Mouse (Mus musculus): Measurements from ENCODE around the gene Cox17.

Gene Cox17

DNA sequence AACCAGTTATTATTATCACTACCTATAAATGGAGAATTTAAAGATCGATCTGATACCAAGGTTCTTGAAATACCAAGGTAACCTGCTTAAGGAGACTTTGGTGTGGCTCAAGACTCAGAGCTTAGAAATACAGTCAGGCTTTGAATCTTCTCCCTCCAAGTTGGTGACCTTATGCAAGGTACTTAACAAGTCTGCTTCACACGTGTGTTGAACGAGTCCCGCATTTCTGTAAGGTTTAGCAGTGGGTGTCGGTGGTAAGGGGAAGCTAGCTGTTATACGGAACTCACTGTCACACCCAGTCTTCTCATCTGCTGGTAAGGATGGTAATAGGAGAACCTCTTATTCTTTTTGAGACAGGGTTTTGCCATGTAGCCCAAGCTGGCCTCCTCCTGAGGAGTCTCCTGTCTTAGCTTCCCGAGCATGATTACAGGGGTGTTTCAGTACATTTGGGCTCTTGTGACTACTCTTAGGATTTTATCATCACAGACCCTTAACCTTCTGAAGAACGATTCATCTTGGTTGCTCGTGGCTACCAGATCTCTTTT lies 1.5 kb downstream of the Cox17 start:
- DNase-seq (ENCODE audit: low read depth, low spot score): no peak

DNA sequence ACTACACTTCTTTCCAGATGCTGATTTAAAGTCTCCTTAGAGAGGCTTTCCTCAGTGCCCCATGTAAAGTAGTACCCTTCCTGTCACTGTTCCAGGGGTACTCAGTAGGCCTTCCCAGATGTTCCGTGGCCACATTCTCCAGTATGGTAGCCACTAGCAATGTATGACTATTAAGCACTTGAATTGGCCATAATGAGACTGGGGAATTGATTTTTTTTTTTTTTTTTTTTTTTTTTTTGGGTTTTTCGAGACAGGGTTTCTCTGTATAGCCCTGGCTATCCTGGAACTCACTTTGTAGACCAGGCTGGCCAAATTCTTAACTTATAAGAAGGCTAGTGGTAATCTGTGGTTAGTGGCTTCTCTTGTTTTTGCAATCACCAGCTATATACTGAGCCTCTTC lies 3.1 kb downstream of the Cox17 start:
- no peak for DNase-seq (ENCODE audit: low read depth, low spot score)

DNA sequence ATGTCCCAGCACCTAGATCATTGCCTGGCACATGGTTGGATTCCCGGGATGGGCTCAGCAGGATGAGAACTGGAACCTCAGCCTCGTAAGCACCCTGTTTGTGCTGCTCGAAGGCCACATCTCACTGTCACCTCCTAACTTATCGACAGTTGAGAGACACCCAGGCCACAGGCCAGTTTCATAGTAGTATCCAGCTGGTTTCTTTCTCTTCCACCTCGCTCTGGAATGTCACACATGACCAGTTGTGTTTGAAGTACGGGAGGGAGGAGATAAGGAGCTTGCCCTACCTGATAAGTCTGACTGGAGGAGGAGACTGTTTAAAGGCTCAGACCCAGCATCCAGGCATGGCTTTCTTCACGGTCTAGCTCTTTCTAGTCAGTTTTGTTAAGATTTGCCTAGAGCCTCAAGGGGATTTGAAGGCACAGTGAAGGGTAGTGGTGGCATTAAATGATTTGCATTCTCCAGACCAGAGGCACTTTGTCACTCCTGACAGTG lies 3.6 kb downstream of the Cox17 start:
- no peak for DNase-seq (ENCODE audit: low read depth, low spot score)

DNA sequence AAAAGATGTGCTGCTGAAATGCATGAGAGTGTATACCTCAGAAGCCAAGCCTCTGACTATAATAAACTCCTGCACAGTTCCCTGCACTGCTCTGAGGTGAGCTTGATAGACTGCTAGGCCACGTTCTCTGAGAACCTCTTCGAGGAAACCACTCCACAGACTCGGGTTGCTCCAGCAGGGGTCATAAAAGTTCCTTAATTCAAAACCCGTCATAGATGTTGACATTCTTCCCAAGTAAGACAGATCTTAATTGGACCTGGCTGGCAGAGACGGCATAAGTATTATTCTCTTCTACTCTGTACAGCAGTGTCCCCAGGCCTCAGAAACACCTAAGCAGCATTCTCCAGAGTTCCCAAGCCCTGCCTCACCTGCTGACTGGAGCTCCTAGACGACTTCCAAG lies 4.1 kb downstream of the Cox17 start:
- DNase-seq (ENCODE audit: low read depth, low spot score): no peak

DNA sequence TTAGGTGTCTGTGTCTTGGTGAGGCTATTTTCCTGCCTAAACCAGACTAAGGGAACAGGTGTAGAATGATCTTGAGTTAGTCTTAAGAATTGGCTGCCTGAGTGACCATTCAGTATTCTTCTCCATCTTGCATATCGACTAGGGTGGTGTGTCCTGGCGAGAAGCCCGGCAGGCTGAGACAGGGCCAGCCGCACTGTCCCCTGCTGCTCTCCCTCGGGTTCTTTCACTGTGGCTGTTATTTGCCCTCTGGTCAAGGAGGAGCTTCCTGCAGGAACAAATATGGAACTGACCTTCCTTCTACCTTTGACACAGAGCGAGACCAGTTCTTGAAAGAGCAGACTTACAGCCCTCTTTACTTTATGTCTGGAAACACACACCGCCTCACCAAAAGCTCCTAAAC lies 5.2 kb downstream of the Cox17 start:
- DNase-seq (ENCODE audit: low read depth, low spot score): no peak

DNA sequence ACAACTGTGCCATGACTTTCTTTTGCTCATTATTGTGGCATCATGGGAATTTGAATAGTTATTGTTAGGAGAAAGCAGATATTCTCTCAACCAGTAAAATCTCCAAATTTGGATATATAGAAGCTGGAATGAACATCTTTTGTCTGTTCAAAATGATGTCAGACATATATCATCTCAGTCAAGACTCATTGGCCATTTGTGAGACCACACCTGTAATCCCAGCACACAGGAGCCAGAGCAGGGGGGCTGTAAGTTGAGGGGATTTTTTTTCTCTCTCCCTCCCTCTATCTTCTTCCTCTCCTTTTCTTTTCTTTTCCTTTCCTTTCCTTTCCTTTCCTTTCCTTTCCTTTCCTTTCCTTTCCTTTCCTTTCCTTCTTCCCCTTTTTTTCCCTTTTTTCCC lies 6.1 kb downstream of the Cox17 start:
- no peak for DNase-seq (ENCODE audit: low read depth, low spot score)

DNA sequence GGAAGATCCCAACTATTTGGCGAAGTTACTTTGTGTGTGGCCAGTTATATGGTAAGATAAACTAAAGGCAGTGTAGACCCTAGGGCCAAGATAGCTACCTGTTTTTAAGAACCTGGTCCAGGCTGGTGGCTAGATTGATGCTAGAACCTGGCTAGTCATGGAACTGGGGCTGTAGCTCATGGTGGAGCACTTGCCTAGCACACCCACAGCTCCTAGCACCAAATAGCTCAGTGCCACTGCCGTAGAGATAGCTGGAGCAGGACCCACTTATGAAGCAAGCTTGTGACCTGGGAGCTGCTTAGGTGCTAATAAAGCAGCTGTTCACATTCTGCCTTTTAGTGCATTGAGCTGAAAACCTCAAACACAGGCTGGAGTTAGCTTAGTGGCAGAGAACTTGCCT lies 6.9 kb downstream of the Cox17 start:
- DNase-seq (ENCODE audit: low read depth, low spot score): no peak

DNA sequence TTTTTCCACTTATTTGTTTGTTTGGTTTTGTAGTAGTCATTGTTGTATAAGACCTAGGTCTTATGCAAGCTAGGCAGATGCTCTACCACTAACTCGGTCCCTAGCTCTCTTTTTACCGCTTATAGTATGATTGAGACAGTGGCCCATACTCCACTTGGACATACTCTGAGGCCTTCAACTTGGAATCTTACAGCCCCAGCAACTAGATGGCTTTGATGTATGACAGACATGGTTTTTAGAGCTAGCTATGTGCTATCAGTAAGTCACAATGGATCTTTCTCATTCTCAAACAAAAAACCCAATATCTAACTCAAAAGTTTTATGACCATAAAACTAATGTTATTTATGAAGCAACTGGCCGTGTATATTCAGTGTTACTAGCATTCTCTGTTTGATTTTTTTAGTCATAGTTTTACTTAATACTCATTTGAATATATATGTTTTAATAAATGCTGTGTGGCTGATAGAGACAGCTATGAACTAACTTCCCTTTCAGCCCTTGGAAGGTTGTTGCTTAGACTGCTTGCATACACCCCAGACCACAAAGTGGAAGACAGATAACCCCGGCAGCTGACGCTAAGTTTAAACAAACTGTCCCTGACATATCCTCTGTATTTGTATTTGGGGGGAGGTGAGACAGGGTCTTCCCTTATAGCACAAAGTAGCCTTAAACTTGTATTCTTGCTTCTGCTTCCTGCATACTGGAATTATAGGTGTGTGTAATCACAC lies 7.6 kb downstream of the Cox17 start:
- no peak for DNase-seq (ENCODE audit: low read depth, low spot score)

DNA sequence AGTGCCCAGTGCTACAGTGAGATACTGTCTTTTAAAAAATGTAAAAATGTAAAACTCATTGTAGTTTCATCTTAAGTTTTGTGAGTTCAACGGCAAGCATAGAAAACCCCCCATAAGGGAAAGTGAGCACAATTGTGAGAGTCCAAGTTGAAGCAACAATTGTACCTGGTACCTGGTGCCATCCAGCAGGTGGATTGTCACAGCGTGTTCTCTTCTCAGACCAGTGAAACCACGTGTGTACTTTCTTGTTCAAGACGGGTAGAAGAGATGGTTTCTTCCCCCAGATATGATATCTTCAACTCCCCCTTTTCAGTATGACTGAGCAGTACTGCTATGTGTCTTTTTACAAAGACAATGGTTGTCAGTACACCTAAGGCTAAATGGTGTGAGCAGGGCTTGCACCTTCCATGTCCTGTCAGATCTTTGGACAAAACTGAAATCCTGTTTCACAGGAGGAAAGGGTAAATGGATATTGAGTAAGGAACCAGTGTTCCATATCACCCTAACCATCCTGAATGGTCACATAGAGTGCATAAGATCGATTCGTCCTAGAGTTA lies 11.5 kb downstream of the Cox17 start:
- no peak for DNase-seq (ENCODE audit: low read depth, low spot score)

DNA sequence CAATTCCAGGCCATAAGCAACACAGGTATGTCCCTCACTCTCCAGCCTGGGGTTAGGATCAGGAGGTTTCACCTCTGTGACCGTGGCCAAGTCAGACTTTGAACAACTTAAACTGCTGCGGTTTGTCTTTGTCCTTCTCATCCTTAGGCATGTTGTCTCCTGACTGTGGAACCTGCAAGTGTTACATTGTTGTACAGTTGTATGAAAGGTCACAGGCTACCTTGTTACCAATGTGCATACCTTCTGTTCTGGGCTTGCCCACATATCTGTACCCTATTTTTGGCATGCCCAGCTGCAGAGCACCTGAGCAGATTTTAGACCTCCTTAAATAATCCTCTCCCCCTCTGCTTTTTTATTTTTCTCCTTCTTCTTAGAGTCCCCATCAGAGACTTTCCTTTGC lies 12.4 kb downstream of the Cox17 start:
- no peak for DNase-seq (ENCODE audit: low read depth, low spot score)

DNA sequence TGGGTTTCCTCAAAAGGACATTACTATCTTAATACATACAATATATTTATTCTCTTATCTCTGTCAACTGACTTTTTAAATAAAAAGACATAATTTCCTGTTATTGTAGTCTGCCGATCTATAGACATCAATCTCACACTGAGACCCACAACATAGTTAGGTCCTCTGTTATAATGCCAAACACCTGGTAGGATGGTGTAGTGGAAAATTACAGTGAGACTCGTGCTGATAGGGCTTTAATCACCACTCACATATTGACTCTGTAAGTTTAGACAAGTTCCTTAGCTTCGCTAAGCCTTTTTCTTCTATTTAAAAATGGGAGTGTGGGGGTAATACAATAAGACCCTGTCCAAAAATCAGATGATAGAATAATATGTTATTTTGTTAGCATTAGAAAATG lies 13.1 kb downstream of the Cox17 start:
- no peak for DNase-seq (ENCODE audit: low read depth, low spot score)

DNA sequence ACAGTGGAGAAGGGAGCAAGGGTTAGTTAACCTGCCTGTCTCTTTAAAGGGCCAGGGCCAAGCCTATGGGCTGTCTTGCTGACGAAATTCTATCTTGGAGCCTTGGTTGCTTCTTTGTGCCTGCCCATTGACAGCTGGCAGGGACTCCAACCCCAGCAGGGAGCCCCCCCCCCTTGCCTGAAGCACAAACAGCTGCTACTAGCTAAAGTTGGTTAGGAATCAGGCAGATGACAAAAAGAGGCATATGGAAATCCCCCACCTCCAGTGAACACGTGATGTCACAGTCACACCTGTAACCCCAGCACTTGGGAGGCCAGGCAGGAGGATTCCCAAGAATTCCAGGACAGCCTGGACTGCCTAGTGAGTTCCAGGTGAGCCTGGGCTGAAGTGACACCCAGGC lies 13.5 kb downstream of the Cox17 start:
- DNase-seq (ENCODE audit: low read depth, low spot score): no peak

DNA sequence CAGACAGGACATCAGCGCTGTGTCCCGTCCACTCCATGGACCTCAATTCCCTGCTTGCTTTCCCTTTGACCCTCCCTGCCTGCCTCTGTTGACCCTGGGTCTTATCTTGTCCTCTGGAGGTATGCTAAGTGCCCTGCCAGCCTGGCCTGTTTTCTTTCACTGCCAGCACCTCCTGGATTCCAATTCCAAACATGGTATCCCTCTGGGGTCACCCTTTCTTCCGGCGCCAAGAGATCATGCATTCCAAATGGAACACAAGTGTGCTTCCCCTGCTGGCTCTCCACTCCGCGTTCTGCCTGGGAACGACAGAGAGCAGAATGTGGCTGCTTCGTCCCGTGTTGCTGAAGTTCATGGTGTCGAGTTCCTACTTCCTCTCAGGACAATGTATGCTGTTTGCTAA lies 15.1 kb downstream of the Cox17 start, which contains the start of gene Popdc2:
Gene Popdc2, plus strand, starts transcription at position 277 of the 400 bp plus-strand sequence.
- DNase-seq (ENCODE audit: low read depth, low spot score): peak; percentile 65

DNA sequence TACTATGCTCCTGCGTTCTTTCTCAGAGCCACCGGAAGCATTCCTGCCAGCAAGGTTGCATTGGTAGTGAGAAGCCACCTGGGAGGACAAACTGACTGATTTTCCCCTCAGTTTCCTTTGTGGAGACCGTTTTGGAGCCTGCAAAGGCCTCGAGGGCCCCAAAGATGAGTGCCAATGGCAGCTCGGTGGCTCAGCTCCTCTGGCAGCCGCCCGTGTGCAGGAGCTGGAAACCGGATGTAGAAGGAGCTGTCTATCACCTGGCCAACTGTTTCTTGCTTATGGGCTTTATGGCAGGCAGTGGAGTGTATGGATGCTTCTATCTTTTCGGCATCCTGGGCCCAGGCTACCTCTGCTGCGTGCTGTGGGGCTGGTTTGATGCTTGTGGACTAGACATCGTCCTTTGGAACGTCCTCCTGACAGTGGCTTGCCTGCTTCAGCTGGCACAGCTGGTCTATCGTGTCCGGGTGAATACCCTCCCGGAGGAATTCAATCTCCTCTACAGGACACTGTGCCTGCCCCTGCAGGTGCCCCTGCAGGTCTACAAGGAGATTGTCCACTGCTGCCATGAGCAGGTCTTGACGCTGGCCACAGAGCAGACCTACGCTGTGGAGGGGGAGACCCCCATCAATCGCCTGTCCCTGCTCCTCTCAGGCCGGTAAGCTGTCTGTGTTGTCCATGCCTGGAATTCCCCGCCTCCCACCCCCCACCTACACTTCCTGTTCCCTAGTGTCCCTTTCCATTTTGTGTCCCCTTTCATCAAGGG lies 15.9 kb downstream of the Cox17 start:
- no peak for DNase-seq (ENCODE audit: low read depth, low spot score)

DNA sequence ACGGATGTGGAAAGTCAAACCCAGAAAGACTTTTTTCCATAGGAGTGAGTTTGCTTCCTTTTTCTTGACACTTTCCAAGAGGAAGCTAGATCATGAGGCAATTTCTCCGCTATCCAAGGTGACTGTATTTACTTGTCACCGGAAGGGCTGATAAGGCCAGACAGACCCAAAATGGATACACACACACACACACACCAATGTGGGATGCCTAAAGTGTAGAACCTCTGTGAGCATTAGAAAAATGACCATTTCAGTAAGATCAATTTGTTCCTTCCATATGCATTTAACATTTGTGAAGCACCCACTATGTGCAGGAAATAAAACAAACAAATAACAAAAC lies 16.4 kb downstream of the Cox17 start:
- DNase-seq (ENCODE audit: low read depth, low spot score): no peak

DNA sequence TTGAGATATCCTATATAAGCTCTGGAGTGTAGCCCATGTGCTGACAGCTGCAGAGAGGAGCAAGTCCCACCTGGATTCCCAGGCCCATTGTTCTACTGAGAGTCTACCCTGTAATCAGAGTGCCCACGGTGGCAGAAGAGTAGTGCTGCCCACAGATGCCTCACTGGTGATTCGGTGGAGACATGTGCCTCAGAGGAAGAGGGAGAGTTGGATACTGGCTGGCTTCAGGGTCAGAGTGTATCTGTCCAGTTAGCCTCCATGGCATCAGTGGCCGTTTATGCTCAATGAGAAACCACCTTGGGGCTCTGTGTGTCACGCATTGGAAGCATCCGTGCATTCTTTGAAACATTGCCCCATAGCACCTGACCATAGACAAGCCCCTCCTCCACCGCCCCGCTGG lies 16.9 kb downstream of the Cox17 start:
- DNase-seq (ENCODE audit: low read depth, low spot score): no peak

DNA sequence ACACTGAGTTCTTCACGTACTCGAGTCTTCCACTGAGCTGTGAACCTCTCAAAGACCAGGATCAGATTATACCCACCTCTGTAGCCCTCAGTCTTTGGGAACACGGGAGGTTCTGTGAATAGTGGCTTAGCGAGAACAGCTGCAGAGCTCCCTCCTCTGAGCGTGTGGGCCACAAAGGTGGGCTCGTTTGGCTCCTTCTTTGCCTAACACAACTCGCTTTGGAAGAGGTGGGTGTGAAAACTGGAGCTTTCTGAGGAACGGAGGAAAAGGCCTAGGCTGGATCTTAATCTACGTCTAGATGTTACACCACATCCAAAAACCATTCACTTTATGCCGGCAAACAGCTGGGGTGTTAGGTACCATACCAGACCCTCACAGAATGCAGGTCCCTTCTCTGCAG lies 18.6 kb downstream of the Cox17 start:
- DNase-seq (ENCODE audit: low read depth, low spot score): no peak

DNA sequence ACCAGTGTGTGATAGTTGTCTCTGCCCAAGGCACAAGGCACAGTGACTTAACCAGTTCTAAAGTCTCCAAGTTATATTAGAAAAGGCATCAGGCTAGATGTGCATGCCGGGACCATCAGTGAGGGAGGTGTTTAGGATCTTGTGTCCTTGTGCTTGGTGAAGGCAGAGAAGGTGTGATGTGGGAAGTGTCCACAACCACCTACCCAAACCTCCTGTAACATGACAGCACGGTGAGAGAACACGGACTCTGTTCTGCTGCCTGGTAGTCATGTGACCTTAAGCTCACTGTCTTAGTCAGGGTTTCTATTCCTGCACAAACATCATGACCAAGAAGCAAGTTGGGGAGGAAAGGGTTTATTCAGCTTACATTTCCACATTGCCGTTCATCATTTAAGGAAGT lies 19.4 kb downstream of the Cox17 start:
- DNase-seq (ENCODE audit: low read depth, low spot score): no peak

DNA sequence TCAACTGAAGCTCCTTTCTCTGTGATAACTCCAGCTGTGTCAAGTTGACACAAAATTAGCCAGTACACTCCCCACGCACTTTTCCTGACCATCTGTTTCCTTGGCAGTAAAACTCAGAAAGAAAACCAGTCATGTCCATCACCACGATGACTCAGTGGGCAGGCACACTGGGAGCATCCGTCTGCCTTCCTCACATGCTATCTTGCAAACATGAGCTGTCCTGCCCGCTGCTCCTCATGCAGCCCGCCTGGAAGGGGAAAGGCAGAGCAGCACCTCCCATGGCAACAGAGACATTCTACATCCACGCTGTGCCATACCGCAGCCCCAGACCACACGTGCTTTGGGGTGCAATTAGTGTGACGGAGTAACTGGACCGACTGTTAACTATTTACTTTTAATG lies 21.5 kb downstream of the Cox17 start:
- DNase-seq (ENCODE audit: low read depth, low spot score): no peak

DNA sequence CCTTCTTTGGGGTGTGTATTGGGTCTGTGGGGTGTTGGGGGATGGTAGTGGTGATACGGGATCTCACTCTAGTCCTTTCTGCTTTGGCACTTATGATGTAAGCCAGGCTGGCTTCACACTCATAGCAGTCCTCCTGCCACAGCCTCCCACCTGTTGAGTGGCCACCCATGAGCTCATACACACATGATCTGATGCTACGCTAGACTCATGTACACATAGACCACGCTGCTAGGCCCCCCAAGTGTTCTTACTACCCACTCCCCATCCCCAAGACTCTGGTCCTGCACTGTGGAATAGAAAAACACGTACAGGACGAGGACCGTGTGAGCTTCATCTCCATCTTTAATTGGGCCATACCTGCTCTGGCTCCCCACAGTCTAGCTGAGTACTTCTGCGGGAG lies 22.2 kb downstream of the Cox17 start:
- DNase-seq (ENCODE audit: low read depth, low spot score): no peak

DNA sequence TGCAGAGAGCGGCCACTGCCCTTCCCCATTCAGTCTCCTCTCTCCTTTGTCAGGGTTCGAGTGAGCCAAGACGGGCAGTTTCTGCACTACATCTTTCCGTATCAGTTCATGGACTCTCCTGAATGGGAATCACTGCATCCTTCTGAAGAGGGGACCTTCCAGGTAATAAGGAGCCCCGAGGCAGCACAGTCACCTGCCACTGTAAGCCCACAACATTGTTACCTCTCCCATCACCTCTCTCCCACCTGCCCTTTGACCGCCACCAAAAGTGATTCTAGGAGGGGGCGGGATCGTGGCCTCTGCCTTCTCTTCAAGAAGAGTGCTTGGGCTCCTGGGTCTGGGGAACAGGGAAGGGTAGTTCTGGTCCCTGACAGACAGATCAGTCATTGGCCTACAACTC lies 22.6 kb downstream of the Cox17 start:
- no peak for DNase-seq (ENCODE audit: low read depth, low spot score)

DNA sequence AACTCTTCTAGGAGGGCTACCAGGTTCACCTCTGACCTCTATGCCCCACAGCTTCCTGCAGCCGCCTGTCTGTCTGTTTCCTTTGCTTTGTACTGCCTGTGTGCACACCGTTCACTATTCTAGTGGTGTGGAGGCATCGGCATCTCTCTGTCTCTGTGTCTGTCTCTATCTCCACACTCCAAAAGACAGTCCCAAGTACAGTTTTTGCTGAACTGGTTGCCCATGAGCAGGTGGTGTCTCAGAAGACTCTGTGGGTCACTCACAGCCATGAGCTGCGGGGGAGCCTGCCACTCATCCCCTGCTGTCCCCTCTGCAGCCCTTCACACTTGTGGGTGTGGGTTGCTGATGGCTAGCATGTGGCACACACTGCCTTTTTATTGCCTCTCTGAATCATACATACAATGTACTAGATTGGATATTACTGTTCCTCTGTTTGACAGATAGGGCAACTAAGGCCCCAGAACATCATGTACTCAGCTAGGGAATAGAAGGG lies 23.2 kb downstream of the Cox17 start:
- DNase-seq (ENCODE audit: low read depth, low spot score): no peak
